Mouse (Mus musculus): ENCODE measurements around the gene Limd1.

The Limd1 gene

DNA sequence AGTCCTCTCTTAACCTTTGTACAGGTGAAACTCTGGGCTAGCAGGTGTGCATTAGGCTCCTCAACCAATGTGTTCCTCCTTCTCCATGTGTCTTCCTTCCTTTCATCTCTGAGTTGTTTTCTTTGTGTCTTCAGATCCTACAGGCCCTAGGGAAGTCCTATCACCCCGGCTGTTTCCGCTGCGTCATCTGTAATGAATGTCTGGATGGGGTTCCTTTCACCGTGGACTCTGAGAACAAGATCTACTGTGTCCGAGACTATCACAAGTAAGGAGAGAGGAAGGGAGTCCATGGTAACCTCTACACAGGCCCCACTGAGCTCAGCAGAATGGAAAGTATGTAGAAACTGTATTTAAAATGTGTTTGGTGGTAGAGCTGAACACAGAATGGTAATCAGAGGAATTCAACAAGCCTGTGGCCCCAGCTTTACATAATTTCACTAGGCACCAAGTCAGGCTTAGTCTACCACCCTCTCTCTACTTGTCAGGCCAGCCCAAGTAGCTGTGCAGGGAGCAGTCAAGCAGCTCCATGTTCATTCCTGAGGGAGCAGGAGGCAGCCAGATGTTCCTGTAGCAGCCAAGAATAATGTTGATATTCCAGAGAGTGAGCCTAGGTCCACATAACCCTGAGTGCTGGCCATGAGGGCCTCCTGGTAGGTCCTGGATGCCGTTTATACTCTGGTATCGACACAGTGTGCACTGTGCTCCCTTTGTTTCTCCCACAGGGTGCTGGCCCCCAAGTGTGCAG, 38.3 kb downstream of the Limd1 start:
- DNase-seq, result no peak

DNA sequence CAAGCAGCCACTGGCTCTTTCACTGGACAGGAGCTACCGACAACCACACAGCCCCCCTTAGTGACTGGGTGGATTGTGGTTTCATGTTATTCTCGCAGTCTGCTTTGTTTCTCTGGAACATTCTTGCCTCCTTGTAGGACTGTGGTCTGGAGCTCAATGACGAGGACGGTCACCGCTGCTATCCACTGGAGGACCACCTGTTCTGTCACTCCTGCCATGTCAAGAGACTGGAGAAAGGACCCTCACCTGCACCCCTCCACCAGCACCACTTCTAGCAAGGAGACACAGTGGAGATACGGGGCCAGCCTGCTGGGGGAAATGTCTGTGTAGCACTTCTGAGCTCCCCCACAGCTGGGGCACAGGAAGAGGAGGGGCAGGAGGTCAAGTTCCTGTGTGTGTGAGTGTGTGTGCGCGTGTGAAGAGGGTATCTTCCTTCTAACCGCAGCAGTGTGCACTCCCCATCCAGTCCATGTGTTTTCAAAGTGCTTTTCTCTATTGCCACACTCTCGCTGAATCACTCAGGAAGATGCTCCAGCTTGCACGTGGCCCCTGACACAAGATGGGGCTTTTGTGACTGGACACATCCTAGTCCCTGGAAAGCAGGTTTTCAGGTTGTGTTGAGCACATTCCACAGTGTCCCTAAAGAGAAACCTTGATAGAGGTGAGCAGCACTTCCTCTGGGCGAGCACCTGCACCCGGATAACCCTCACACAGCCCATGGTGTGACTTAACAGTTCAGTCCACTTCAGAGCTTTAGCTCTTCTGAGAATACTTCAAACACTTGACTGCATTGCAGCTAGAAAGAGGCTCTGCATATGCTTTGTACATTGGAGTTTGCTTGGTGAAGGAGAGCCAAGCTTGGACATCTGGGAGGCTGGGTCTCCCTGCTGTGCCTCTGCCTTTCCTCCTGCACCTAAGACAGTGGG, 40.7 kb downstream of the Limd1 start:
- peak; percentile 60 to 62 for DNase-seq

DNA sequence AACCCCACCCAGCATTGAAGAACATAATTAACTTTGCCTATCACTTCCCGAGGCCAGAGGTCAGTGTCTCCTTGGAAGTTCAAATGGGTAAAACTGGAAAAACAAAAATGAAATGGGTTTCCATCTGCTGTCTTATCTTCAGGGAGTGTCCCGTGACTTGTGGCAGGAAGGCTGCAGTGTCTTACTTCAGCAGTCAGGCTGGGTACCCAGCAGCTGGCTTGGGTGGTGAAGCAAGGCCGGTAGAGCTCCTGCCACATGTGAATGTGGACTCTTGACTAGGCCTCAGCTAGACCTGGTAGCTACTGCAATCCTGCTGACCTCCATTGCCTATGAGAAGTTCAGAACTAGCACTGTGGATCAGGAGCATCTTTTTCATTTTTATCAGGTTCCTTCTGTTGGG, 42.2 kb downstream of the Limd1 start:
- DNase-seq, result no peak

DNA sequence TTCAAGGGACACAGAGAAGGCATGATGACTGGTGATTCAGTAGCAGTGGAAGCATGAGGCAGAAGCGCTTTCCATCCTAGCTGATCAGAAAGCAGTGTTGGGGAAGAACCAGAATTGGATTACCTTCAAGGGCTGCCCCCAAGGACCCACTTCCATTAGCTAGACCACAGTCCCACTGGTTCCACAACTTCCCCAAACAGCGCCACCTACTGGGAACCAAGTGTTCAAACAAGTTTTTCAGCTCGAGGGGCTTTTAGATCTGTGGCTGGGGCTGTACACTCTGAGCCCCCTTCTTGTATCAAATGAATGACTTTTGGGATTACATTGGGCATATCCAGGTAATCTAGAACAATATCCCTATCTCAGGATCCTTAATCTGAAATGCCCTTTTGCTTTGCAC, 45.2 kb downstream of the Limd1 start:
- DNase-seq, result peak; percentile 77 to 79

DNA sequence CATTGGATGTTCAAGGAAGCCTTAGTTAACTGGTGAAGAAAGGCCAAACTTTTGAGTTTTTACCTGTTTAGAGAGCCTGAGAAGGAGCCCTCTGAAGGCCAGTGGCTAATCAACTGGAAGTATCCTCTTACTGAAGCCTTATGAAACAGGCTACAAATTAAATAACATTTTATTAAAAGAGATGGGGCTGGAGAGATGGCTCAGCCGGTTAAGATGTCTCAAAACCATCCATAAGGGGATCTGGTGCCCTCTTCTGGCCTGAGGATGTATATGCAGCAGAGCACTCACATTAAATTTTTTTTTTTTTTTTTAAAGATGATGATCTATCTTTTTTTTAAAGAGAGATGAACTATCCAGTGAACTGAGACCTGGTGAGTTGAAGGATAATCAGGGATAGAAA, 46.6 kb downstream of the Limd1 start:
- peak; percentile 84 to 88 for DNase-seq

DNA sequence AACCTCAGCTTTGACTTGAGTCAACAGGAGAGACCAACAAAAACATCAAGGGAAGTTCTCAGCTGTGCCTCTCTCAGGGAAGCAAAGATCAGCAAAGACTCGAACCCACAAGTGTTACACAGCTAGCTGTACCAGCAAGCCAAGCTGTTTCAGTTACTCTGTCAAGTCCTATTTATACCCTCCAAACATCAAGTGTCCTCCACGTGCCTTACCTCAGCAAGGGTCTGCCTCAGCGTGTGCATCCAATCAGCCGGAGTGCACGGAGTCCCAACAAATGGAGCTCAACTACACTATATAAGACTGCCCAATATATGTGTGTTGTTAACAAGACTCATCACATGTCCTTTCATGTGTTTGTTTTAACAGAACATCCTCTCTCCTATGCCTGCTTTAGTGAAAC, 48.0 kb downstream of the Limd1 start:
- DNase-seq, result no peak

DNA sequence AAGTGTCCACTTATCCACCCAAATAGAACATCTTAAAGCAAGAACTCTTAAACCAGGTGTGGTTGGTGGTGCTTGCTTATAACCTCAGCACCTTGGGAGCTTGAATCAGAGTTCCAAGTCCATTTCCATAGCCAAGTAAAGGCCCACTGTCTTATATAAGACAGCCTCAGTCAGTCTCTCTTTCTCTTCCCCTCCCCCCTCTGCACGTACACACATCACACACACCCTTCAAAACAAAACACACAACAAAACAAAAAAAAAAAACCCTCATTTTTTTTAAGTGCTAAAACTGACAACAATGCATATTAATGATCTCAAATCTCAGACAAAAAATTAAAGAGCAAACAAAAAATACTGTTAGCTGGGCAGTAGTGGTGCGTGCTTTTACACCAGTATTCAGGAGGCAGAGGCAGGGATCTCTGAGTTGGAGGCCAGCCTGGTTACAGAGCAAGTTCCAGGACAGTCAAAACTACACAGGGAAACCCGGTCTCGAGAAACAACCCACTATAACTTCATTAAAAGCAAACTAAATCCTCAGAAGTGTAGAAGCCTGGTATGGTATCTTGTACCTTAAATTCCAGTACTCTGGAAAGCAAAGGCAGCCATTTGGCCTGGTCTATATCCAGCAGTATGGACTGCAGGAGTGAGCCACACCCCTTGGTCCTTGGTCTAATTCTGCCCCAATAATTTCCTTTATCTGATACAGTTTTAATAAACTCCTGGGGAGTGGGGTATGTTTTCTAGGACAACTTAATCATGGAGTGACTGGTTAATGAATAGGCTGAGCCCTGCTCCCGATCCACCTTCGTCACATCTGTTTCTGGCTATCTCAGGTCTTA, 49.8 kb downstream of the Limd1 start:
- DNase-seq, result no peak

DNA sequence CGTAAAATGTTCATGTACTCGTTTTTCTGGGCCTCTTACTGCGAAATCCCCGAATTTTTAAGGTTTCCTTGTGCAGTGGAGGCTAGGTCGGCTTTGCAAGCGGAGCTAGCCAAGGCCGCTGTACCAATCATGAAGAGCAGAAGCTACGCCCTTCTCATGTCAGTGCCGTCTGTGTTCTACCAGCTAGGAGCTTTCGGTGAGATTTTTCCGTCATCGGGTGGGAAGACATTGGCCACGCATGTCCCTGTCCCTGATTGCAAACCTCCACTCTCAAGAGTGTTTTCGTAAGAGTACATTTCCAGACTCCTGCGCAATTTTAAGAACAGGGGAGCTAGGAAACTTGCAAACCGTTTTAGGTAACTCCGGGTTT, 50.4 kb downstream of the Limd1 start:
- peak; percentile 52 to 53 for DNase-seq

DNA sequence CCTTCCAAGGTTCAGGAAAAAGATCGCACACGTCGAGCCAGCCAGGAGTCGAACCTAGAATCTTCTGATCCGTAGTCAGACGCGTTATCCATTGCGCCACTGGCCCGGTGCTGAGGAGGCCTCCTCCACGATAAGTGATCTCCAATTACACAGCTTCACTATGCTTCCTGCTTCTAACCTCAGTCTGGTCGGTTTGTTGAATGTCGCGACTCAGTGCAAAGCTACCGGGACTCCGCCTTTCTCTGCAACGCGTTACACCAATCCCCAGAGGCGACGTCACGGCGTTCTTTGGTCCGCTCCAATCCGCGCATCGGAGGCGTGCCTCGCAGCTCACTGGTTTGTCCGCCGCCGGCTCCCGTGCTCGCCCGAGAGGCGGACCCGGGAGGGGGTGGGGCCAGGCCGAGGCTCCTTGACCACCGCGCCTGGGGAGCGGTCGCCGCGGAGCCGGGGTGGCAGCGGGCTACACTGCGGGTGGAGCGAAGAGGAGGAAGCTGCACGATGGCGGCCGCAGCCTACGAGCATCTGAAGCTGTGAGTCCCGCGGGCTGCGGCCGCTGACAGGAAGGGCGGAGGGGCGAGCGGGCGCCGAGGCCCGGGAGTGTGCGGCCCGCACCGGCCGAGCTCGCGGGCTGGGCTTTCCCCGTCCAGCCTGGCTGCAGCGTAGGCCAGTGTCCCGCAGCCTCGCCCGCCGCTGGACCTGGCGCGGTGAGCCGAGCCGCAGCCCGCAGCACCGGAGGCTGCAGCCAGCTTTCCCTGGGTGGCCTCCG, 51.1 kb downstream of the Limd1 start, which contains the start of gene Sacm1l:
Sacm1l (plus strand) TSS at position 368 of the 766 bp plus-strand sequence.
- peak; percentile 94 to 95 for DNase-seq

DNA sequence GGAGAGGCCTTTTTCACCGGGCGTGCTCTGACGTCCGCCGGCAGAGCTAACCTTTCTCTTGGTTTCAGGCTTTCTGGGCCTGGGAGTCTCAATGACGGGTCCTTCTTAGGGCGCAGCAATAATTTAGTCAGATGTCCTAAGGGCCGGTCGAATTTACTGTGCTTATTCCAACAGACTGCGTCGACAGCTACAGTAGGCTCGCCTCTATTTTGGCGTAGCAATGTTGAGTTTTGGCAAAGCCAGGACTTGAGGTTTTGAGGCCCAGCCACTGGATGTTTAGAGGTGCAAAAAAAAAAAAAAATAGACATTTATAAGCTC, 51.6 kb downstream of the Limd1 start:
- no peak for DNase-seq

DNA sequence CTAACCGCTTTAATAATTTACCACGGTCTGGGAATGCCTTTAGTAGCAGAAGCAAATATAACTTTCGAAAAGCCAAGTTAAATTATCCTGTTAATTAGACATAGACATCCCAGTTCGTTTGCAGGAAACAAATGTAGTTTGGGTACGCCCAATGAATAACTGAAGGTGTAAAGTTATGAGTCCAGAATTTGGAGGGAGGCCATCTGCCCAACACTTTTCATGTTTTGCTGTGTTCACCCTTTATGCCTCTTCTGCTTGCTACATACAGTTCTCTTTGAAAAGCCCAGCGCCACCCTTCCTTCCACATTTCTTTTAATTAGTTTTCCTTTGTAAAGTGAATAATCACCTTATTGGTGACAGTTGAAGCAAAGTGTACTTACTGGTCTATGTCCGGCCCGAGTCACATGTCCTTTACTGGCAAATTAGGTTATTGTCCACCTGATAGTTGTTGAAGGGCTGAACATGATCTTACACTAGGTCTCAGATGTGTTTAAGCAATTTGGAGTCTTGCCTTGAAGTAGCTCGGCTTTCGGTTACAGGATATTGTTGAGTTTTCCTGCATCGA, 52.1 kb downstream of the Limd1 start:
- no peak for DNase-seq

DNA sequence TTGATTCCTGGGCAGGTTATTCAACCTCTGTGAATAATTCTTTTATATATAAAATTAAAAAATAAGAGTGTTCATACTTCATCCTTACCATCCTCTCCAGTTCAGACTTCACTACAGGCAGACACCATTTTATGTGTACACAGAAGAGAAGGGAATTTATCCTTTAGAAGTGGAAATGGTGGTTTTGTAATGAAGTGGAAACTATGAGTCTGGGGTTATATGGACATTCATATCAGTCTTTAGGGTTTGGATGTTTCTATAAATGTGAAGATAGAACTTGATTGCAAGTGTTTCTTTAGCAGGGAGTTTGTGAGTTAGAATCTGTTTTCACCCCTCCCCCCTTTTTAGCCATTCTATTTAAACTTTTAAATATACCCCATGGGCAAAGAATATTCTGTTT, 52.7 kb downstream of the Limd1 start:
- no peak for DNase-seq

DNA sequence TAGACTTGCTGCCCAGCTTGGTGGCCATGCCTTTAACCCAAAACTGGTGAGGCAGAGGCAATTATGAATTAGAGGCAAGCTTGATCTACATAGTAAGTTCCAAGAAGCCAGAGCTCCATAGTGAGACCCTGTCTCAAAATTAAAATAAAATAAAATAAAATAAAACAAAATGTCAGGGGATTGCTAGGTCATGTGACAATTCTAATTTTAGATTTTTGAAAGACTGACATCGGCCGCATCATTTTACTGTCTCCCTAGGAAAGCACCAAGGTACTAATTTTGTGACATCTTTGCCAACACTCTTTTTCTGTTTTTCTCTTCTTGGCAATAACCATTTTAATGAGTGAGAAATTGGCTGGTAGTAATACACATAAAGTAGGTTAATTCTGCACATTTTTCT, 58.1 kb downstream of the Limd1 start:
- DNase-seq, result no peak

DNA sequence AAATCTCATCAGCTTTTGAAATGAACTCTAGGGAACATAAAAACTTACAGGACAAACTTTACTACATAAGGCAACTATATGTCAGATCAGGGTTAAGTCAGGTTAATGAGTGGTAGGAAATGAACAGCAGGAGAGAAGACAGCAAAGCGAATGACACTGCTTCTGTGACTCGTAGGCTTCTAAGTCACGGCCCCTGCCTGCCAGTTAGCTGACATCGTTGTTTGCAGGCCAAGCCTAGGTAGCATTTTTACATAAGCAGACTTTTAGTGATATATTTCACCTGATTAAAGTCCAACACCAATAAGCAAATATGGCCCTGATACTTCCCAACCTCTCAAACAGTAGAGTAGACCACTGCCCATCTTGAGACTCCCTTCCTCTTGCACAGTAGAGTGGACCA, 59.7 kb downstream of the Limd1 start:
- DNase-seq, result no peak

DNA sequence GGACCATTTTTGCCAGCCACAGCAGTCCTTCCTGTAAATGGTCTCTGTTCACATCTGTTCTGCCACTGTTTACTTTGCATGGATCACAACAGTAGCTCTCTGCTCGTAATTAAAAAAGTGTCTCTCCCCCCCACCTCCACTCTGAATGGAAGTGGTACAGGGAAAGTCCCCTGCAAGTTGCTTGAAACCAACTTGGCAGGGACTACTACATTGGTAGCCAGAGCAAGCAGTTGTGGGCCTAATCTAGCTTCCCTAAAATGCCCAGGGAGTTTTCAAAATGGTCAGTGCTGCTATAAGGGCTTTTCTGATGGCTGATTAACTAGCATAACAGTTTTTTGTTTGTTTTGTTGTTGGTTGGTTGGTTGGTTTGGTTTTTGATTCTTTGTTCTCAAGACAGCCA, 60.6 kb downstream of the Limd1 start:
- DNase-seq, result no peak

DNA sequence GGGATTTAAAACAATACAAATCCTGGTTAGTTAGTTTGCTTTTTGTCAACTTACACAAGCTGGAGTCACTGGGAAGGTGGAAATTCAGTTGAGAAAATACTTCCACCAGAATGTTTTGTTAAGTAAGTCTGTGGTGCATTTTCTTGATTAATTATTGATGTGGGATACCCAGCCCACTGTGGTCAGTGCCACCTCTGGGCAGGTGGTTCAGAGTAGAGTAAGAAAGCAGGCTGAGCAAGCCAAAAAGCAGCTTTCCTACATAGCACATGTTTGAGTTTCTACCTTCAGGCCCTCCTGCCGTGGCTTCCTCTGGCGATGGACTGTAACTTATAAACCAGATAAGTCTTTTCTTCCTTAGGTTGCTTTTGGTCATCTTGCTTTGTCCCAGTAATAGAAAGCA, 61.3 kb downstream of the Limd1 start:
- no peak for DNase-seq

DNA sequence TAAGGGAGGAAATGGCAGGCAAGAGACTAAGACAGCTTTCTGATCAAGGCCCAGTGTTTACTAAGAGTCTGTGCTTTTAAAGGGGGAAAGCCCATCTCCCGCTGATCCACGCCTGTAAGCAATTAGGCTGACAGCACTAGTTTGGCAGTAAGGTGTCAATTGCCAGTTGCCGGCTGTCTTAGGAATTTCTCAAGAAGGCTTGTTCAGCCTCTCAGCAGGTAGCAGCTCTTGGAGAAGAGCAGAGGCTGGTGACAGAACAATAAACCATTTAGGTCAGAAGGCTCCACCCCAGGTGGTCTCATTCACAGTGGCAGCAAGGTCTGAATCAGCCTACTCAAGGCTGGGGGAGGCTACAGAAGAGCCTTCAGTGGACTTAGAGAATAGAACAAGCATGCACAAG, 76.1 kb downstream of the Limd1 start:
- DNase-seq, result no peak

Data from B cell, adult 2 months (primary cell).